Mouse (Mus musculus) left cerebral cortex, postnatal 10 days (tissue): ENCODE measurements around the gene Pbrm1. TPM values are rescaled to one million over a fixed set of nuclear protein-coding genes. Genes with fewer than 3 reads are reported as not detected.

Experiments used
- DNase-seq, 2 experiments: peaks; one replicate each; pipeline ENCODE4 v3.0.0; 2021 to 2022; ENCODE audit warnings: low spot score in 2 of 2, mixed read lengths in 1 of 2; ENCODE audit errors: extremely low spot score in 1 of 2
- intact Hi-C: fragments of 180-260 bp; cut with DNase I; formaldehyde crosslinking; loops from one replicate; pipeline ENCODE4 v1.15.1; 2025
- total RNA-seq, 2 experiments: library from RNA; stranded (reverse); gene quantifications; 2 replicates each; pipeline ENCODE4 v1.2.3; 2021

Pbrm1 gene
- total RNA-seq, 2 experiments from 2014 or later: 66.7 to 72.3 TPM

GRCm38 (mm10) chr14:31140141-31140540, 121.2 kb downstream of the Pbrm1 start:
- peak in 1 of 2 experiments; percentile 25 for DNase-seq
- intact Hi-C loops: no loop called here

DNA sequence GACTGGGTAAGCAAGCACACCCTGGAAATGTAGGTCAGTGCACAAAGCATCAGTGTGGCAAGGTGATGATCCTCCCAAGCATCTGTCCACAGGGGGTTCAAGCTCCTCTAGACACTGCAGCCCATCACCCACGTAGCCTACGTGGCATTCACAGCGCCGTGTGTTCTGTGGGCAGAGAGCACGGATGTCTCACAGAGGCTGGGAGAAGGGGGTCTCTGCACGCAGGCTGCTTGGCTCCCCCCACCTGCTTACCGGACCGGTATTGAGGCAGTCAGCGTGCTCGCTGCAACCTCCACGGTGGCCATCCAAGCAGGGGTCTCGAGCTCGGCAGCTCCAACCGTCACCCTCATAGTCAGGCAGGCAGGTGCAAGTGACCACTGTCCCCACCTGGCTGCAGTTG, 122.1 kb downstream of the Pbrm1 start:
- intact Hi-C loops: no loop called here

GRCm38 (mm10) chr14:31145694-31146093, 126.8 kb downstream of the Pbrm1 start:
- intact Hi-C loops: no loop called here
- peak in 1 of 2 experiments; percentile 19 for DNase-seq

More for the DNA sequence above, 122.1 kb downstream of the Pbrm1 start:
- peak in 1 of 2 experiments; percentile 23 for DNase-seq

- no peak for DNase-seq
- intact Hi-C loops: no loop called here
Observed at GRCm38 (mm10) chr14:31160196-31161150, 141.5 kb downstream of the Pbrm1 start.

GRCm38 (mm10) chr14:31161191-31161590, 142.3 kb downstream of the Pbrm1 start:
- intact Hi-C loops: no loop called here
- DNase-seq: no peak

GRCm38 (mm10) chr14:31161638-31162037, 142.7 kb downstream of the Pbrm1 start:
- intact Hi-C loops: no loop called here
- DNase-seq: no peak

DNA sequence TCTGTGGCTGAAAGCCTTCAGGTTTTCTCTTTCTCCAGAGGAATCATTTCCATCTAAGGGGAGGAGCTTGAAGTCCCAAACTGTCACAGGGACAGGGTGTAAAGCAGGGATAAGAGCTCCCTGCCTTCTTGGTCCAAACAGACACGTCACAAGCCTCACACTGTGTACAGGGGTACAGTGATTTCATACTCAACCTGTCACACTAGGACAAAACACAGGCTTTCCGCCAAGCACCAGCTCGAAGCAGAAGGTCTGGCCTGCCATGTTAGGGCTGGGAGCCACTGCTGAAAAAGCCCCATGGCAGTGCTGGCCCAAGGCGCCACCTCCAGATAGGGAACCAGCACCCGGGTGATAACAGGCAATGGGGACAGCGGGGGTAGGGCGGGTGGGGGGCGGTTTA, 145.1 kb downstream of the Pbrm1 start:
- no peak for DNase-seq
- intact Hi-C loops: no loop called here

- no peak for DNase-seq
- intact Hi-C loops: no loop called here
Observed at GRCm38 (mm10) chr14:31165010-31165409, 146.1 kb downstream of the Pbrm1 start.

DNA sequence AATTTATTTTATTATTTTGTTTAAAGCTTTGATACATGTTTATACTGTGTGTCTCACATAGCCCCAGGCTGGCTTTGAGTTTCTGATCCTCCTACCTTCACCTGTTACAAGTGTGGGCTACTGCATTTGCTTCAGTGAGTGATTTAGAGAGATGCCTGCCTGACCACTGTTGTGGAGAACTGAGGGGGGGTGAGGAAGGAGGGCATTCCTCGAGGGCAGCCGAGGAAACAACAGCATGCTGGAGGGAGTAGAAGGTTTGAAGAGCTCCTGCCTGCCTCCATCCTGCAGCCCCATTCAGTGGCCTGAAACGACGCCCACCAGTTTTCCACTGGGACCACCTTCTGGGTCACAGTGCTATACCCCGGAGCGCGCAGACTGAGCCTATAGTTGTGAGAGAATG, 146.5 kb downstream of the Pbrm1 start:
- intact Hi-C loops: no loop called here
- no peak for DNase-seq

- no peak for DNase-seq
- intact Hi-C loops: no loop called here
Observed at GRCm38 (mm10) chr14:31165991-31166630, 147.2 kb downstream of the Pbrm1 start.

- intact Hi-C loops: no loop called here
- DNase-seq: no peak
Observed at GRCm38 (mm10) chr14:31166827-31167226, 147.9 kb downstream of the Pbrm1 start.

DNA sequence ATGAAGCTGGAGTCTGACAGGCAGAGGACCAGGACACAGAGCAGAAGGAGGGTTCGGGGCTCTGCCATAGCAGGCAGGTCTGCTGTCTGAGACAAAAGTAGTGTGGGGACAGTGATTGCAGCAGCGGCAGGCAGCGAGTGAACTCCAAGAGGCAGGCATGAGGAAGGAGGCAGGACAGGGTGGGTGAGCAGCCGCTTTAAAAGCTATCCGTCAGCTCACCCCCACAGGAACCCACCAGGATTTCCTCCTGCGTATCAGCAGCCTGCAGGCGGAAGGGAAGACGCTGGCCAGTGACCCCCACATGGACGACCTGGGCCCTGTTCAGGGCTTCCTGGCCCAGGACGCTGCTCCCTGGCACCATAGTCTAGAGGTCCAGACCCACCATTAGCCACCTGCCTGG, 149.5 kb downstream of the Pbrm1 start, which contains the start of gene Stab1:
Gene Stab1 (minus strand): TSS at position 217 of the 400 bp plus-strand sequence.
- intact Hi-C loops: no loop called here
- peak in 1 of 2 experiments; percentile 74 for DNase-seq

- intact Hi-C loops: no loop called here
Observed at GRCm38 (mm10) chr14:31169508-31169907, 150.6 kb downstream of the Pbrm1 start.

DNA sequence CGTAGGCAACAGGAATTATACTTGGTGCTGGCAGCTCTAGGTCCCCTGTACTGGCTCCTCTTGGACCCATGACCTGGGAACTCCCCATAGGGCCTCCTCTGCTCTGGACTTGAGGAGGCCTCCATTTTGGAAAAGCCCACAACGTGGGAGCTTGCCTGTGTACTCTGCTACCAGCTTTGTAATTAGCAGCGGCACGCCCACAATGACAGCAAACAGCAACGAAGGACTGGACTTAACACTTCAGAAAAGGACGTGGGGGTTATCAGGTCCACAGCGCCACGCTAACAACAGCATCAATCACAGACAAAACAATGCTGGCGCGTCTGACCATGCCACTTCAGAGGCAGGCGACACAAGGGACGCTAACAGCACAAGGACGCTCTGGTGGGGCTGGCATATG, 152.0 kb downstream of the Pbrm1 start:
- no peak for DNase-seq
- intact Hi-C loops: no loop called here

More at GRCm38 (mm10) chr14:31169508-31169907, 150.6 kb downstream of the Pbrm1 start:
- DNase-seq: no peak

Other genes starting within 250 kb of the Pbrm1 start
- gene Tmem110, start 193.5 kb upstream of the Pbrm1 start, total RNA-seq: 10 to 100 TPM; 22.6 to 24.3 TPM
- gene Mustn1, start 139.9 kb upstream of the Pbrm1 start, total RNA-seq: 1 to 10 TPM; 2.2 to 2.8 TPM
- under 1 TPM in 1 of 2 experiments, not detected in 1; 0.32 TPM for gene Itih4, start 132.7 kb upstream of the Pbrm1 start, total RNA-seq
- gene Itih3, start 95.4 kb upstream of the Pbrm1 start, total RNA-seq: 1 to 10 TPM; 6.3 to 7.6 TPM
- not detected for gene Itih1, start 75.8 kb upstream of the Pbrm1 start, total RNA-seq
- 10 to 100 TPM; 12.8 to 14.4 TPM for gene Nek4, start 67.8 kb upstream of the Pbrm1 start, total RNA-seq
- 10 to 100 TPM; 33.9 to 37.1 TPM for gene Glt8d1, start 17.7 kb upstream of the Pbrm1 start, total RNA-seq
- 100 to 1,000 TPM; 176 to 187 TPM for gene Spcs1, start 17.5 kb upstream of the Pbrm1 start, total RNA-seq
- gene Gnl3, start within 50 bp of the Pbrm1 start, total RNA-seq: 10 to 100 TPM; 46.0 to 60.3 TPM
- gene Smim4, start 109.8 kb downstream of the Pbrm1 start, total RNA-seq: 10 to 100 TPM; 22.9 to 24.9 TPM
- 1 to 10 TPM; 6.6 to 8.5 TPM for gene Nt5dc2, start 111.9 kb downstream of the Pbrm1 start, total RNA-seq
- gene Stab1, start 149.5 kb downstream of the Pbrm1 start, total RNA-seq: 10 to 100 TPM; 24.3 to 29.6 TPM
- 1 to 10 TPM; 2.9 to 3.7 TPM for gene Tnnc1, start 189.2 kb downstream of the Pbrm1 start, total RNA-seq
- 100 to 1,000 TPM; 412 to 432 TPM for gene Nisch, start 197.8 kb downstream of the Pbrm1 start, total RNA-seq
- gene Sema3g, start 198.7 kb downstream of the Pbrm1 start, total RNA-seq: 1 to 10 TPM; 3.6 to 4.4 TPM
- 1 to 10 TPM; 5.0 to 5.3 TPM for gene Phf7, start 232.2 kb downstream of the Pbrm1 start, total RNA-seq
- gene Bap1, start 232.3 kb downstream of the Pbrm1 start, total RNA-seq: 100 to 1,000 TPM; 125 to 130 TPM